Mouse (Mus musculus) urinary bladder, postnatal 14 days (tissue): ENCODE measurements around the gene Itgb6.

Experiments used
- DNase-seq: peaks from one replicate; pipeline ENCODE4 v3.0.0; 2021; ENCODE audit warnings: low spot score

Itgb6 gene

GRCm38 (mm10) chr2:60722514-60722913, at the start of gene Itgb6:
Itgb6 (minus strand) TSS chr2:60722643.
- no peak for DNase-seq

GRCm38 (mm10) chr2:60766420-60766819, 44.0 kb upstream of the Itgb6 start:
- DNase-seq, result no peak

- DNase-seq, result no peak
These were observed 33.8 kb upstream of the Itgb6 start for GRCm38 (mm10) chr2:60756218-60756617.

GRCm38 (mm10) chr2:60755101-60755500, 32.7 kb upstream of the Itgb6 start:
- no peak for DNase-seq

- no peak for DNase-seq
These were observed 28.8 kb upstream of the Itgb6 start for GRCm38 (mm10) chr2:60751274-60751673.

- DNase-seq, result no peak
These were observed 28.1 kb upstream of the Itgb6 start for GRCm38 (mm10) chr2:60750591-60750990.

GRCm38 (mm10) chr2:60748585-60748984, 26.1 kb upstream of the Itgb6 start:
- DNase-seq, result no peak

- peak; percentile 46 for DNase-seq
These were observed 25.1 kb upstream of the Itgb6 start for GRCm38 (mm10) chr2:60747590-60747989.

- DNase-seq, result no peak
These were observed 22.2 kb upstream of the Itgb6 start for GRCm38 (mm10) chr2:60744674-60745073.

- DNase-seq, result no peak
These were observed 17.1 kb upstream of the Itgb6 start for GRCm38 (mm10) chr2:60739389-60740137.

- no peak for DNase-seq
These were observed 8.5 kb upstream of the Itgb6 start for GRCm38 (mm10) chr2:60730929-60731328.

GRCm38 (mm10) chr2:60730024-60730423, 7.6 kb upstream of the Itgb6 start:
- DNase-seq, result peak; percentile 47

- no peak for DNase-seq
These were observed 6.6 kb upstream of the Itgb6 start for GRCm38 (mm10) chr2:60728902-60729585.

GRCm38 (mm10) chr2:60724660-60725059, 2.2 kb upstream of the Itgb6 start:
- no peak for DNase-seq

GRCm38 (mm10) chr2:60722967-60723366, 524 bp upstream of the Itgb6 start:
- DNase-seq, result no peak

- DNase-seq, result no peak
These were observed 1.5 kb downstream of the Itgb6 start for GRCm38 (mm10) chr2:60720906-60721305.

- DNase-seq, result no peak
These were observed 2.2 kb downstream of the Itgb6 start for GRCm38 (mm10) chr2:60720205-60720604.

GRCm38 (mm10) chr2:60717348-60717747, 5.1 kb downstream of the Itgb6 start:
- no peak for DNase-seq

- no peak for DNase-seq
These were observed 5.9 kb downstream of the Itgb6 start for GRCm38 (mm10) chr2:60716549-60716948.

- no peak for DNase-seq
These were observed 6.7 kb downstream of the Itgb6 start for GRCm38 (mm10) chr2:60715771-60716170.

GRCm38 (mm10) chr2:60714971-60715502, 7.4 kb downstream of the Itgb6 start:
- DNase-seq, result no peak

- no peak for DNase-seq
These were observed 8.0 kb downstream of the Itgb6 start for GRCm38 (mm10) chr2:60714475-60714874.

GRCm38 (mm10) chr2:60713857-60714256, 8.6 kb downstream of the Itgb6 start:
- no peak for DNase-seq
